Mouse (Mus musculus) G1E-ER4 (cell line): ENCODE data around the gene Kcnip1. TPM values are rescaled to one million over a fixed set of nuclear protein-coding genes. Genes with fewer than 3 reads are reported as not detected.

Experiments
- GATA1 ChIP-seq: IDR thresholded peaks from one replicate; pipeline ENCODE4 v1.8.0; 2012; ENCODE audit warnings: low read length, inconsistent platforms
- polyA plus RNA-seq: library from polyadenylated mRNA; stranded (reverse); fragments of >175 nt; gene quantifications from 2 replicates; pipeline ENCODE4 v1.2.3, GENCODE M21; 2012

Gene Kcnip1
- polyA plus RNA-seq, 1 experiment: 0.03 TPM

DNA sequence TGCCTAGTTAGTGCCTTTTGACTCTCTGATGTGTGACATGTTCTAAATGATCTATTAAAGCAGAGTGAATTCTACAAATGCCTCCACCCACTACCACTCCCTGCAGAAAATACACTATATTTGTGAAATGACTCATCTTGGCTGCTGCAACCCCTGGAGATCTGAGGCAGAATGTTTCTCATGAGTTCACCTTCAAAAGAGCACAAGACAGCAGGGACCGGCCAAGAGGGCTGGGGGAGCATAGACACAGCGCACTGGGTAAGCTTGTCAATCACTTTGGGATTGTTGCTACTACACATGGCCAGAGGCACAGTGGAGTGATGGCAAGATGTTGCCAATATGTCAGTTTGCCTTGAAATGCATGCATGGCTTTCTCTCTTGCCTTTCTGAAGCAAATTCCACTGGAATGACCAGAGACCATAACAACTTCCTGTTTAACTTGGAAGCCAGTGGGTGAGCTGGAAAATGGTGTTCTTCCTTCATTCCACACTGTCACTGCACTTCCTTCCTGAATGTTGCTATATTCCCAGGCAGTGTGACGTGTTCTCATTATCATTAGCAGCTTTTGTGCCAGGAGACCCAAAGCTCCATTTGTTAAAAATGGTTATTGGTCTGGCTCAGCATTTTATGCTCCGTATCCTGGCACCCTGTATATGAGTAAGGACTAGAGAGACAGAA lies 131.9 kb downstream of the Kcnip1 start:
- no peak for TF ChIP-seq GATA1

DNA sequence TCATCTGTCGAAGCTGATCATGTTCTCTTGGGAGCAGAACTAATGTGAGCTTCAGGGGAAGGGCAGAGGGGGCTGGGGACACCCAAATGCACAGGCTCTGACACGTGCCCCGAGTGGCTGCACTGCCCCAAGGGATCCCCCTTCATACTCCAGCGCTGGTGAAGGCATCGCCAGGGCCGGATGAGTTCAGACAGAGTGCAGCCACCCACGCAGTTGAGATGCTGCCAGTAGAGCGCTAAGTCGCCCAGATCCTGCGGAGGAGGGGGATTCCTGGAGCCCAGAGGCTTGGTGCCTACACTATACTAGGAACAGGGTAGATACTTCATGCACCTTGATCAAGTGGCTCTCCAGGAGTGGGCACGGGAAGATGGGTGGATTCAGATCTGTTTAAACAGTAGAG lies 143.3 kb downstream of the Kcnip1 start:
- no peak for TF ChIP-seq GATA1

GRCm38 (mm10) chr11:33848685-33849084 lies 144.3 kb downstream of the Kcnip1 start:
- TF ChIP-seq GATA1: no peak

DNA sequence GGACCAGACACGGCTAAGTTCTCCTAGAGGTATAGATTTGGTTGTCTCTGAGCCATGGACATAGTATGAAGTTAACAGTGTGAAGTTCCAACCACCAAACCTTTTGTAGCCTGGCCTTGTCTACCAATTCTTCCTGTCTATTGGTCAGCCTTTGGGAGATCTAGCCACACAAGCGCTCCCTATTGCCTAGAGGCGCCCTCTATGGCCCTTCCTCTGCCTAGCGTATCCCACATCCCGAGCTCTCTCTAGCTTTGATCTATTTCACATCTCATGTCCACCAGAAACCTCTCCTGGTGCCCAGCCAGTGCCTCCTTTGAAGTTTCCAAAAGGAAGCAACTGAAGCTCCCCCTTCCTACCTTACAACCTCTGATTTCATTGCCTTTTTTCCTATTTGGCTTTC lies 147.0 kb downstream of the Kcnip1 start:
- TF ChIP-seq GATA1: no peak

DNA sequence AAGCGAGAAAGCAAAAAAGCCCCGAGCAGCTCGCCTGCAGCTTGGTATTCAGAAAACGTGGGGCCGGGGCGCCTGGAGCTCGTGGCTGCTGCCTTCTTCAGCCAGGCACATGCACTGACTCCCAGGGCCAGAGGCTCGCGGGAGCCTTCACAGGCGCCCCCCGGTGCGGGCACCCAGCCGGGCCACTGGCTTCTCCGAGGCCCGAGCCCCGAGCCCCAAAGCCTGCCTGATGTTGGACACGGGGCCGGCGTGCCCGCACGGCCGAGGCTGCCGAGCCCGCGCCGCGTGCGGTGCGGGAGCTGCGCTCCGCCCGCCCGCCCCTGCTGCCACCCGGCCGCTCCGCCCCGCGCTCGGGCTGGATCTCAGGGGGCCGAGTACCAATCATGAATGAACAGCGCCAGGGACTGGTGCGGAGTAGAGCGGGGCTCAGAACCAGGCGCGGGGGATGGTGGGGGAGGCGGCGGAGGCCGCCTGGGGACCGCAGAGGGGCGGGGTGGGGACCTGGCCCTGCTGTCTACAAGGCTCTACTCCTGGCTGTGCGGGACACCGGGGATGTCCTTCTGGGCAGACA lies 149.6 kb downstream of the Kcnip1 start:
- TF ChIP-seq GATA1: no peak

DNA sequence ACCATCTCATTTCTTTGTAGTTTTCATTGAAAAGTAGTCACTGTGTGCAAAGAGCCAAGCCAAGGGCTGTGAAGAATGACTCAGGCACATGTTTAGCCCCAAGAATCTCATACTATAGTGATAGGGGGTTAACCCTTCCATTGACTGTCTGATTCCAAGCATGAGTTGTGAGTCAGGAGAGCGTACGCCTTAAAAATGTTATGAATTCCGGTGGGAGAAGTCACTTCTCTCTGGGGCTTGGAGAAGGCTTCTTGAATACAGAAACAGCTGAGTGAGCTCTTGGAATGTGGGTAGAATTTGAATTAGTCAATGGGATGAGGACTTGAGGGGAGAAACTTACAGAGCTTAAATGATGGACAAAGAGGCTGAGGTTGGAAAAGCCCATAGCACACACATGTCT lies 153.9 kb downstream of the Kcnip1 start:
- TF ChIP-seq GATA1: no peak

DNA sequence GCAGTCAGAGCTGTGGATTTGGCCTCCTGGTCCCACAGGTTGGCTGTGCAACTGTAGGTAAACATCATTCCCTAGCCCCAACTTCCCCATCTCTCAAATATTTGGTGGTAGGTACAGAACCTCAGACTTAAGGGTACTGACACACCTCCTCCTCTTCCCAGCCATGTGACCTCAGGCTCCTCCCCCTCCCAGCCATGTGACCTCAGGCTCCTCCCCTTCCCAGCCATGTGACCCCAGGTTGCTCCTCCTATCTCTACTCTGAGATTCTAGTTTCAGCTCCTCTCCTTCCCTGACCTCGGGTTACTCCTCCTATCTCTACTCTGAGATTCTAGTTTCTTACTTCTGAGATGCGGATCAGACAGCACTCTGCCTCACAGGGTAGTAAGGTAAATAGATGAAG lies 163.2 kb downstream of the Kcnip1 start:
- no peak for TF ChIP-seq GATA1

DNA sequence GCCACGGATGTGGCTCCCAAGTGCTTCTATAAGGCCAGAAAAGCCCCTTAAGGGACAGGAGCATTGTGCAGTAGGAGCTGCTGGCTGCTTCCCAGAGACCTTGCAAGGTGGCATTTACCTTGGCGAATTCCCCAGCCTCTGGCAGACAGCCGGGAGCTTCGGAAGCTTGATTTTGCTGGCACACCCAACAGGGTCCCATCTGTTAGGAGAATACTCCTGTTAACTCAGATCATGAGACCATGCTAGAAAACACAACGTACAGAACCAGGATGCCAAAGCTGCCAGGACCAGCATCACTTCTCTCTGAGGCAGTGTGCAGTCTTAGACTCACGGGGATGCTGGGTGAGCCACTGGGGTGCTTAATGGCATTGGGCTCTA lies 165.1 kb downstream of the Kcnip1 start:
- TF ChIP-seq GATA1: no peak

DNA sequence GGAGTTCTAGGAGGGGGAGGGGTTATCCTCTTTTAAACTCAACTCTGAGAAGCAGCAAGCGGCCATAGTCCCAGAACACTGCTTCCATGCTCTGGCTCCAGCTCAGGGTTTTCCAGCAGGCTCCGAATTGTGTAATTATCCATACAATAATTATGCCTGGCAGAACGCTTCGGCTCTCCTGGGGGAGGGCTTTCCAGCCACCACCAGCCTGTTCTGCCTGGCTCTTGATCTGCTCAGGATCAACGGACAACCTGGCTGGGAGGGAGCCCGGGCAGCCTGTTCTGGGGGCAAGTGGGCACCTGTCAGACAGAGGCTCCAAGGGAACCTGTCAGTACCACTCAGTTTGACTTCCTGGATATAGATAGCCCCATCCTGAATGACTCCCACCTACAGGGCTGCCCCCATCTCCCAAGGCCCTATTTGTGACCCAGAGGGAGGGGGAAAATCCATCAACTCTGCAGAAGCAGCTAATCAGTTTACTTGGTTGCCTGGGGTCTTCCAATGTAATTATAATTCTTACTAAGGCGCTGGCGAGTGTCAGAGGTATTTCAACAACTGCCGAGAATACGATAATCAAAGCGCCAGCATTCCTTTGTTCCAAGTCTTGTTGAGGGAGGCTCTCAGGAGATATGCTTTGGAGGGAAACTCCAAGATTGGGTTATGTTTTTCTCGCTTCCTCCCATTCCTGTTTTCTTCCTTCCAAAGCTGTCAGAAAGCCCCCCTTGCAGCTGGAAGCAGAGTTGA lies 165.7 kb downstream of the Kcnip1 start:
- no peak for TF ChIP-seq GATA1

DNA sequence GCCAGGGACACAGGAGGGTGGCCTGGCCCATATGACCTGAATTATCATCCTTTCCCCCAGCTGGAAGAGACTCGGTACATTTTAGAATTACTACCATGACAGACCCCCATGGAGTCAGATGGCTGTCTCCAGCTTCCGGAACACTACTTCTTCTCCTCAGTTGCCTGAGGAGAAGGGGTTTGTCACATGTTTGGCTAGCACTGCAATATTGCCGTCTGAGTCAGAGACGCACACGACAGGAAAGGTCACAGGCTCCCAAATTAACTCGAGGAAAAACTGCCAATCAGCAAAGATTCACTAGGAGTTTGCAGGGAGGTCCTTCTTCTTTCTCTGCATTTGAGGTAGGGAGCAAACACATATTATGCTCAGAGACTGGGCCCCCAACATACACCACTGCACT lies 168.2 kb downstream of the Kcnip1 start:
- no peak for TF ChIP-seq GATA1

- no peak for TF ChIP-seq GATA1
These were observed 171.6 kb downstream of the Kcnip1 start for GRCm38 (mm10) chr11:33821331-33821730.

DNA sequence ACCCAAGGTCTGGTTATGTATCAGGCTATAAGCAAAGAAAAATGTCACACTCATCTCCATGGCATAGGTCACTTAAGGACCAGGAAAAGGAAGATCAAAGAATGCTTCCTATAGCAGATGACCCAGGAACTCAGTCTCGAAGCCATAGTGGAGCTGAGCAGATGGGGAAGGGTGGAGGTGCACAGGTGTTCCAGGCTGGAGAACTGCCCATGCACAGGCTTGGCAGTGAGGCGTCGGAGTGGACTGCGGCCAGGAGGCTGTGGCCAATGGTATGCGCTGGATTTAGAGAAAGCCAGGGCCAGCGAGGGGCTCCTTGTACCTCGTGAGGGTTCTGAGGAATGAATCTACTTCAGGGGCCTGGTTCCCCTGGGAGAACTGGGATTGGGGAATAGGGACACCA lies 172.1 kb downstream of the Kcnip1 start:
- TF ChIP-seq GATA1: no peak

GRCm38 (mm10) chr11:33818861-33819503 lies 174.0 kb downstream of the Kcnip1 start:
- no peak for TF ChIP-seq GATA1

- no peak for TF ChIP-seq GATA1
These were observed 176.9 kb downstream of the Kcnip1 start for GRCm38 (mm10) chr11:33816020-33816419.

DNA sequence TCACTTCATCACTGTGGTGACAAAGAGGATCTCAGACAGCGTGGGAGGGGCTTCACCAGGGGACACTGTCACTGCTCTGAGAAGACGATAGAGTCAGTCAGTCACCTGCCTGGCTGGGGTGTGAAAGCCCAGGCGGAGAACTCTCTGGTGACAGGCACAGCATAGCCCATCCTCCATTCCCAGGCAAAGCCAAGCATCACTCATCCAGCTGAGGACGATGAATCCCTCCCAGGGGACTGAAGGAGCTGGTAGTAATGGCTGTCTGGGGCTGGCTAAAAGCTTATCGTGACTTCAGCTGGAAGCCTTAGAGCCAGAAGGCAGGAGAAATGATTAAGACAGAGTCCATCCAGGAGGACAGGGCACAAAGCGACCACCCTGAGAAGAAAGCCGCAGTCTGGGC lies 182.8 kb downstream of the Kcnip1 start:
- TF ChIP-seq GATA1: no peak

DNA sequence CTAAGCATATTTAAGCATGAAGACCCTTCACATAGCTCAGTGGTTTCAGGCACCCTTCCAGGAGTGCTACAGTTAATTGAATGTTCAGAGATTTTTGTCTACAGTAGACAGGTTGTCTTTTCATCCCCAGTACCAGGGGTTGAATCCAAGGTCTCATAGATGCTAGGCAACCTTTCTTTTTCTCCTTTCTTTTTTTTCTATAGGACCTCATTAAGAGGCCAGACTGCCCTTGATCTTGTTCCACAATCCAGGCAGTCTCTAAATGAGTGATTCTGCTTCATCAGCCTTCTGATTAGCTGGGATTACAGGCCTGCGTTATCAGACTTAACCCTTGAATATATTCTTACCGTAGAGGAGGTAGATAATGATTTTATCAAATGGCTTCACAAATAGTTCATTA lies 189.9 kb downstream of the Kcnip1 start:
- TF ChIP-seq GATA1: no peak

DNA sequence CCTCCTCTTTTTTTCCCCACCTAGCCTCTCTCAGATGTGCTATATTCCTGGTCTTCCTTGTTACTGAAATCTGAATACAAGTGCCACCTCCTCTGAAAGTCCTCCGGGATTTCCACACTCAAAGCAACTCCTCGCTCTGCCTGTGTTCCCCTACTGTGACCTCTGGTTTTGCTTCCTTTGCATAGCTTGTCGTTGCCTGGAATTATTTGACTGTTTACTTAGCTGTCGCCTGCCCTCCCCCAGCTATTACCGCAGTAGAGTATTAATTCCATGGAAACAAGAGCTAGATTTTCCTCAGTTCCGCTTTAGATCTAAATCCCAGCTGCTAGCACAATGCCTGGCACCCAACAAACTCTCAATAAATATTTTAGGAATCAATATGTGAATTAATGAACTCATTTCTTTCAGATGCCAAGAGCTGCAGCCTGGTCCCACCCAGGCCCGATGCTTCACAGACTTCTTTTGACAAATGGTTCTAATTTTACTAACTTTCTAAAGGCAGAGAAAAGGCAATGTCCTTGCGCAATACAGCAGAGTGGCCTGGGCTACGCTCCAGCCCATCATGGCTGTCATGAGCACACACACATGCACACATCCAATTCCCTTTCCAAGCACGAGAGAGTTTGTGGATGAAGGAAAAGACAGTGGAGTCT lies 192.4 kb downstream of the Kcnip1 start:
- no peak for TF ChIP-seq GATA1
